Mouse (Mus musculus): ENCODE results near the gene Txndc5.

GRCm38 (mm10) chr13:38501314-38501713 is 27.3 kb downstream of the Txndc5 start:
- TF ChIP-seq CTCF (IDR thresholded peaks at IDR 0.05; ENCODE audit: low read depth) (no peak), EP300 (IDR thresholded peaks at IDR 0.05; ENCODE audit: low read depth) (no peak)

Measured in liver, postnatal 0 days (tissue).